Mouse (Mus musculus) adrenal gland, postnatal 25 days (tissue): ENCODE measurements around the gene Trip6. TPM values are rescaled to one million over a fixed set of nuclear protein-coding genes. Genes with fewer than 3 reads are reported as not detected.
A peak's percentile ranks its signal among the peaks of the same experiment; 100 is the strongest.

ENCODE experiments used
- DNase-seq: peaks from one replicate; pipeline ENCODE4 v3.0.0; 2021; ENCODE audit warnings: mixed read lengths
- long read RNA-seq: library from polyadenylated mRNA; stranded (forward); transcript quantifications from one replicate; pipeline ENCODE4 v2.0.0, GENCODE M21; 2021
- total RNA-seq: library from RNA; stranded (reverse); gene quantifications from 2 replicates; pipeline ENCODE4 v1.2.3, GENCODE M21; 2021

Trip6 gene
- total RNA-seq, result 32.3 and 40.8 TPM in 2 replicates
- long read RNA-seq, transcript Trip6-201 (9 exons, 2,168 nt), result major isoform, 38 of 49 reads
- long read RNA-seq, partial matches to known transcripts, result 7 of 49 reads
- long read RNA-seq, other reads (novel, unspliced or antisense), result 4 of 49 reads

GRCm38 (mm10) chr5:137314193-137315083 is at the start of gene Trip6:
Trip6 (minus strand) TSS chr5:137314404.
- DNase-seq, result peak; percentile 90

DNA sequence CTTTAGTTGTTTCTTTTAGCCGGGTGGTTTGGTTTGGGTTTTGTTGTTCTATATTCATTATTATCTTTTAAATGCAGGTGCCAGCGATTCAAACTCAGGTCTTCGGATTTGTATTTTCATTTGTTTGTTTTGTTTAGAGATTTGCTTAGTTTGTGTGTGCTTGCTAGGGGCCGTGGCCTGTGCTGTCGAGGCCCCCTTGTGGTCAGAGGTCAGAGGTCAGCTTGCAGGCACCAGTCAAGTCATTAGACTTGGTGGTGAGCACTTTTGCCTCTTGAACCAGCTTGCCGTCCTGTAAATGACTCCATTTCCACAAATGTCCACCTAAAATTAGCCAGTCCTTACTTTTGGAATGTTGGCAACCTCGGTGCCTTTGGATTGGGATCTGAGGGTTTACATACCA is 44.2 kb upstream of the Trip6 start:
- DNase-seq, result no peak

DNA sequence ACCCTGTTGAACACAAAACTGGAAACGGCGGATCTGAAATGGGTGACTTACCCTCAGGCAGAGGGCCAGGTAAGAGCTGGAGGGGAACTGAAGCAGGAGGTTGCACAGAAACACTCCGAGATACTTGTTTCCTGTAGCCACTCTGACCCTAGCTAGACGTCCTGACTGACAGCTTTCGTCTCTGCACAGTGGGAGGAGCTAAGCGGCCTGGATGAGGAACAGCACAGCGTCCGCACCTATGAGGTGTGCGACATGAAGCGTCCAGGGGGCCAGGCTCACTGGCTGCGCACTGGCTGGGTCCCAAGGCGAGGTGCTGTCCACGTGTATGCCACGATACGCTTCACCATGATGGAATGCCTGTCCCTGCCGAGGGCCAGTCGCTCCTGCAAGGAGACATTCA is 39.9 kb upstream of the Trip6 start:
- DNase-seq, result no peak

GRCm38 (mm10) chr5:137352011-137352975 is 38.1 kb upstream of the Trip6 start:
- DNase-seq, result no peak

DNA sequence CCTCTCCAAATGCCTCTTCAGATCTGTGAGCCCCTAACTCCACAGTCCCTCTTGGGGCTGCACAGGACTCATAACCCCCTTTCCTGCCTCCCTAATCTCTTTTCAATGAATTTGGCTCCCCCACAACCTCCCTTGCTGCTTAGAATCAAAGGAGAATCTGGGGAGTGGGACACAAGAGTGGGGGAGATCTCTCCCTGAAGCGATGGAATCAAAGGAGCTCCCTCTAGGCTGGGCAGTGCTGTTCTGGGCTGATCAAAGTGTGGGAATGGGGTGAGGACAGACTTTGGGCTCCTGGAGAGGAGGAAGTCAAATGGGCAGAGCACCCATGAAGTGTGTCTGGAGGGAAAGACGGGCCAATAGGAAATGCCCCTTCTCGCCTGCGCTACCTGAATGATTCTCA is 37.2 kb upstream of the Trip6 start:
- DNase-seq, result no peak

GRCm38 (mm10) chr5:137351058-137351380 is 36.8 kb upstream of the Trip6 start:
- DNase-seq, result no peak

DNA sequence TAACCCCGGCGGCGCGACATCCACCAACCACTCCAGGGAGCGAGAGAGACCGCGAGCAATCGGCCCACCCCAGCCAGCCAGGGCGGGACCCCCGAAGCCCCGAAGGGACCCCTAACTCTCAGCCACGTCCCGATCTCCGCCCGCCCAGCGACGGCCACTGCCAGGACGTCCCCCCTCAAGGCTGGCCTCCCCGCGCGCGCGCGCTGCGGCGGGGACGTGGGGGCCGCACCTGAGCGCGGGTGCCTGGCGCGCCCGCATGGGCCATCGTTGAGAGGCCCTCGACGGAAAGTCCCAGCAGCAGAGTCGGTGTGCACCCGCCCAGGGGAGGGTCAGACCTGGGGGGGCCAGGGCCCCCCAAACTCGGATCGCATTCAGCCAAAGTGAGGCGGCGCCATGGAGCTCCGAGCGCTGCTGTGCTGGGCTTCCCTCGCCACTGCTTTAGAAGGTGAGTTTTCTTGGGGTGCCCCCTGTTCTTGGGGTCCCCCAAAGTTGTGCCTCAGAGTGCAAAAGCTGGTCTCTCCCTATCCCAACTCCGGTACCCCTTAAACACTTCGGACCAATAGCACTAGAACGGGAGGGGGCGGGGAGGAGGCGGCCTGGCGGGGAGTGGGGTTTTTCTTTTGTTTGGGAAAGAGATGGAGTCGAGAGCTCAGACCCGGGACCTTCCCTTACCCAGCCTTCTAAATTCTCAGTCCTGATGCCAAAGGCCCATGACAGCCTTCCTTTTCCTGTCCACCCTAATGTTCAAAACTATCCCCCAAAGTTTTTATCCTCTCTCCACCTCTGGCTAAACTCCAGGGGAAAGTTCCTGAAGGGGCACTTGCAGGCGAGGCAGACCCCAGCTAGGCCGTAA is 36.2 kb upstream of the Trip6 start:
- no peak for DNase-seq

- DNase-seq, result peak; percentile 93
These were observed 35.4 kb upstream of the Trip6 start, which contains the start of gene Ephb4 for GRCm38 (mm10) chr5:137349384-137350204. Ephb4 (plus strand) TSS chr5:137350109.

GRCm38 (mm10) chr5:137348482-137349383 is 34.5 kb upstream of the Trip6 start:
- peak; percentile 72 for DNase-seq

DNA sequence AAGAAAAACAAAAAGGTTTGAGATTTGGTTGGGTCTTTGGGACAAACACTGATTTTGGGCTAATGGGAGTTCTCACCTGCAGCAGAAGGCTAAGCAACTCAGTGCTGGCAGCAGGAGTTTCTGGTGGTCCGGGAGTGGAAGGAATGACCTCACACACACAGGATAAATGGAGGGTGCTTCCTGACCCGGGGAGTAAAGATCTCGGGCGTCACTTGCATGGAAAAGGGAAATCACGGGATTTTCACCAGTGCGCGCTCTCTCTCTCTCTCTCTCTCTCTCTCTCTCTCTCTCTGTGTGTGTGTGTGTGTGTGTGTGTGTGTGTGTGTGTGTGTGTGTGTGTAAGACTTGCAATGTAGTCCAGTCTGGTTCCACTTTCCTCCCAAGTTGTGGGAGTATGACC is 33.7 kb upstream of the Trip6 start:
- DNase-seq, result no peak

- DNase-seq, result no peak
These were observed 32.8 kb upstream of the Trip6 start for GRCm38 (mm10) chr5:137346983-137347382.

DNA sequence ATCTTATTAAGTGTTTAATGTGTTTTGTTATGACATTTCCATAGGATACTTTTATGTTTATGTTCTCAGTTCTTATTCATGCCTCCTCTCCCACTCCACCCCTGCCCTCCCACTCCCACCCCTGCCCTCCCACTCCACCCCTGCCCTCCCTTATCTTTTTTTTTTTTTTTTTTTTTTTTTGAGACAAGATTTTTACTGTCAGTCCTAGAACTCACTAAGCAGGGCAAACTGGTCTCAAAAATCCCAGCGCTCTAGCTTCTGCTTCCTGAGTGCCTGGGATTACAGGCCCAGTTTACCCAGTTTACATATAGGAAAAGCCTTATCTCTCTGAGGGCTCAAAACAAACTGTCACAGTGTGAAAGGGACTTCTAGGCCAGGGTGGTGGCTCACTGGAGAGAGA is 32.2 kb upstream of the Trip6 start:
- DNase-seq, result no peak

DNA sequence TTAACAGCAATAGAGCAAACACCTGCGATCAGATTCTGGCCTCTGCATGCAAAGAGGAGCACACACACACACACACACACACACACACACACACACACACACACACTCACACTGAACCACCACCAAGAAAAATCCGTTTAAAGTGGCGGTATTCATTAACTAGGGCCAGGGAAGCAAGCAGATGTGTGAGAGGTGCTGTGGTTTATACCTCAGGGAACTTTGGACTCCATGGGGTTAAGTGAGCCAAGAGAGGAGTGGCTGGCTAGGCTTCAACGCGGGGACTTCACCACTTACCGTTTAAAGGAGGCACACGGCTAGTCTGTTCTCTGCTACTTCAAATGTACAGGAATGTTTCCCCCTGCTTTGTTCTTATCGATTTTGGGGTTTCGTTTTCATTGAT is 31.6 kb upstream of the Trip6 start:
- DNase-seq, result no peak

GRCm38 (mm10) chr5:137343869-137344268 is 29.7 kb upstream of the Trip6 start:
- no peak for DNase-seq

DNA sequence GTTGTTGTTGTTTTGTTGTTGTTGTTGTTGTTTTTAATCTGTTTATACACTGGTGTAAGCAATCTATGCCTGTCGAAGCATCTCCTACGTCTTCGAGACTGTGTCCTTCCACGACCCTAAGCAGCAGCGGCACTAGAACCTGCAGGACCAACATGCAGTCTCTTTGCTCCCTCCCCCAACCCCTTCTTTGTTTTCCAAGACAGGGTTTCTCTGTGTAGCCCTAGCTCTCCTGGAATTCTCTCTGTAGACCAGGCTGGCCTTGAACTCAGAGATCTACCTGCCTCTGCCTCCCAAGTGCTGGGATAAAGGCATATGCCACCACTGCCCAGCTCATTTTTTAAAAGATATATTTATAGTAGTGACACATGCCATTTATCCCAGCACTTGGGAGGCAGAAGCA is 29.2 kb upstream of the Trip6 start:
- no peak for DNase-seq

GRCm38 (mm10) chr5:137342407-137343012 is 28.3 kb upstream of the Trip6 start:
- DNase-seq, result no peak

DNA sequence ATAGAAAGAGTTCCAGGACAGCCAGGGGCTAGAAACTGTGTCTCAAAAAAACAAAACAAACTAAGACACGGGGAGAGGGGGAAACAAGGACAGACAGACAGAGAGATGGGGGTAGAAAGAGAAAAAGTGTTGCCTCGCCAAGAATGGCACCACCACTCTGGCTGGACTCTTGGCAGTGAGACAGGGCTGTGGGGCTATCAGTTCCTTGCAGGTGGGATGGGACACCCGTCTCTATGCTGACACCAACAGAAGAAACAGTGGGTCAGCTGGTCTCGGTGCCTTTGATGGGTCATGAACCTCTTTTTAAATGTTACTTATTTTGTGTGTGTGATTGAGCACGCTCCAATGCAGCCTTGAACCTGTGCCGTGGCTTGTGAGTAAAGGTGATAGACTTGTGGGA is 26.0 kb upstream of the Trip6 start:
- no peak for DNase-seq

DNA sequence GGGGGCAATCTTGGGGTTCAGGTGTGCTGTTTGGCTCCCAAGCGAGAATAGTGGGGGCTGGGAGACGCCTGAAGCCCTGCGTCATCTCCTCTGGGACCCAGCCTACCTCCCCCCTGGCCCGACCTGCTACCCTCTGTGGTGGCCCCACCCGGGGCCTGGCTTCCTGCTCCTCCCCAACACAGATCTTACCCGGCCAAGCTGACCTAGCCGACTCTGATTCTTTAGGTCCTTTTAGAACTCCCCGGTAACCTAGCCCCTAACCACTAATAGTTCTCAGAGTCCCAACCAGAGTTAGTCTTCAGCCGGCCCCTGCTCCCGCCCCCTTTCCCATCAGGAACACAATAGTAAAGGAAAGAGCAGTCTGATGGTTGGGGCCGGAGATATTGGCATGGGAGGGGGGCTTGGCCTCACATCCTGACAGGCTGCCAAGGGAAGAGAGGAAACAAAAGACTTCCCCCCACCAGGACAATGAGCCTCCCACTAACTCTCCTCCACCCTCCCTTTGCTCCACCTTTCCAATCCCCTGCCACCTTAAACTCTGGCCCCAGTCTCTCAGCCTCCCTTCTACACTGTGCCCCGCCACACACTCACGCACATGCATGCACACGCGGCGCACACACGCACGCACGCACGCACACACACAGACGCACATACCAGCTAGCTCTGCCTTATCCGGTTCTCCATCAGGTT is 25.2 kb upstream of the Trip6 start:
- DNase-seq, result peak; percentile 39
